ENCODE assay signal across 8 mouse cellular contexts in genomic region chr14:54413877-54414700, GRCm38 (mm10). TPM values are rescaled to one million over a fixed set of nuclear protein-coding genes. Genes with fewer than 3 reads are reported as not detected.
DNase-seq lines count a peak whose midpoint lies in the region; ATAC-seq and TF ChIP-seq lines count a peak whose summit lies in the region.

No protein-coding gene starts in this region.

- no peak overlapping the region for H3K9ac ChIP-seq in embryonic facial prominence, embryonic 12.5 days
- H3K9ac ChIP-seq in hindbrain, postnatal 0 days (replicated peaks; ENCODE audit: low read length), result no peak overlapping the region; the same call in 1 of the 2 replicates
- 0 out of 2 replicates have a peak overlapping the region, but pooled peaks have one; percentile 2 for H3K9ac ChIP-seq in liver, embryonic 12.5 days
- no peak overlapping the region for H3K9ac ChIP-seq in neural tube, embryonic 15.5 days (replicated peaks)

- no peak overlapping the region for H3K27ac ChIP-seq in embryonic facial prominence, embryonic 12.5 days
- H3K27ac ChIP-seq in hindbrain, postnatal 0 days, result no peak overlapping the region
- no peak overlapping the region for H3K27ac ChIP-seq in liver, embryonic 12.5 days
- H3K27ac ChIP-seq in neural tube, embryonic 15.5 days (replicated peaks), result no peak overlapping the region

- H3K4me2 ChIP-seq in embryonic facial prominence, embryonic 12.5 days (replicated peaks), result peak overlapping the region; percentile 37
- peak overlapping the region; percentile 34 for H3K4me2 ChIP-seq in hindbrain, postnatal 0 days (ENCODE audit: low read depth, low read length)
- H3K4me2 ChIP-seq in liver, embryonic 12.5 days, result peak overlapping the region; percentile 51
- H3K4me2 ChIP-seq in neural tube, embryonic 15.5 days, result peak overlapping the region; percentile 40

- peak; percentile 59; the same call in 1 of the 2 replicates for ATAC-seq in embryonic facial prominence, embryonic 12.5 days (ENCODE audit: insufficient number of reproducible peaks, insufficient read depth, low FRiP score, low TSS enrichment)
- ATAC-seq in hindbrain, postnatal 0 days, result no peak
- no peak for ATAC-seq in liver, embryonic 12.5 days
- ATAC-seq in neural tube, embryonic 15.5 days (ENCODE audit: low FRiP score), result peak; percentile 15; the same call in 1 of the 2 replicates

- WGBS in embryonic facial prominence, embryonic 12.5 days, result 4% methylated on average over 18 of the region's 18 CpGs
- 16% methylated on average over 18 of the region's 18 CpGs for WGBS in hindbrain, postnatal 0 days
- WGBS in liver, embryonic 12.5 days (ENCODE audit: insufficient replicate concordance), result 19% methylated on average over 18 of the region's 18 CpGs
- WGBS in neural tube, embryonic 15.5 days, result 13% methylated on average over 18 of the region's 18 CpGs

- H3K27me3 ChIP-seq in embryonic facial prominence, embryonic 12.5 days, result peaks cover 19% of the 10 kb centered on the region
- no peaks in the 10 kb centered on the region for H3K27me3 ChIP-seq in hindbrain, postnatal 0 days (ENCODE audit: insufficient read depth, low read length)
- H3K27me3 ChIP-seq in liver, embryonic 12.5 days (replicated peaks), result no peaks in the 10 kb centered on the region
- peaks cover 28% of the 10 kb centered on the region for H3K27me3 ChIP-seq in neural tube, embryonic 15.5 days (replicated peaks)

- H3K36me3 ChIP-seq in embryonic facial prominence, embryonic 12.5 days, result no peaks in the 10 kb centered on the region
- no peaks in the 10 kb centered on the region for H3K36me3 ChIP-seq in hindbrain, postnatal 0 days (ENCODE audit: insufficient read depth, low read length)
- no peaks in the 10 kb centered on the region for H3K36me3 ChIP-seq in liver, embryonic 12.5 days
- H3K36me3 ChIP-seq in neural tube, embryonic 15.5 days, result no peaks in the 10 kb centered on the region

- peak overlapping the region; percentile 6 for H3K4me3 ChIP-seq in embryonic facial prominence, embryonic 12.5 days
- no peak overlapping the region for H3K4me3 ChIP-seq in hindbrain, postnatal 0 days (ENCODE audit: low read length)
- H3K4me3 ChIP-seq in liver, embryonic 12.5 days, result no peak overlapping the region
- H3K4me3 ChIP-seq in neural tube, embryonic 15.5 days (replicated peaks), result peak overlapping the region; percentile 4; the same call in 1 of the 2 replicates

- H3K9me3 ChIP-seq in embryonic facial prominence, embryonic 12.5 days, result no peaks in the 10 kb centered on the region
- no peaks in the 10 kb centered on the region for H3K9me3 ChIP-seq in hindbrain, postnatal 0 days (ENCODE audit: low read length)
- no peaks in the 10 kb centered on the region for H3K9me3 ChIP-seq in liver, embryonic 12.5 days (replicated peaks)
- H3K9me3 ChIP-seq in neural tube, embryonic 15.5 days (replicated peaks), result no peaks in the 10 kb centered on the region

- peak; percentile 50 for DNase-seq in gastrocnemius, postnatal 25 days
- DNase-seq in gastrocnemius, adult 18-20 months (ENCODE audit: low spot score), result no peak
- DNase-seq in hindbrain, postnatal 0 days (ENCODE audit: low spot score), result no peak
- DNase-seq in cerebellum, adult 11-12 months, result no peak
- DNase-seq in spleen, adult 18-20 months, result no peak

- H3K4me1 ChIP-seq in embryonic facial prominence, embryonic 12.5 days, result peaks cover 26% of the 10 kb centered on the region
- H3K4me1 ChIP-seq in hindbrain, postnatal 0 days (ENCODE audit: insufficient read depth, low read length), result no peaks in the 10 kb centered on the region
- H3K4me1 ChIP-seq in liver, embryonic 12.5 days, result peaks cover 59% of the 10 kb centered on the region
- peaks cover 22% of the 10 kb centered on the region for H3K4me1 ChIP-seq in neural tube, embryonic 15.5 days

- no peak for TF ChIP-seq CTCF in hindbrain, postnatal 0 days (IDR thresholded peaks at IDR 0.05; ENCODE audit: low read depth)

RNA-seq across cellular contexts. Expression of gene Slc7a7, which starts 3.5 kb away (rescaled TPM):
- 1 to 10 TPM; 1.9 to 2.1 TPM for total RNA-seq in gastrocnemius, postnatal 25 days (2021)
- total RNA-seq in gastrocnemius, adult 18-20 months (2021), result under 1 TPM; 0.52 to 0.73 TPM
- polyA plus RNA-seq in embryonic facial prominence, embryonic 12.5 days (2016; fragmentation: Nextera tagmentation; extraction: Ambion mirVana), result 4.8 and 5.2 TPM in 2 replicates
- 3.7 and 4.5 TPM in 2 replicates for total RNA-seq in hindbrain, postnatal 0 days (2014; rRNA removed)
- 3.6 TPM in 2 replicates for polyA plus RNA-seq in hindbrain, postnatal 0 days (2015; fragmentation: Nextera tagmentation; extraction: Ambion mirVana)
- 8.4 and 8.5 TPM in 2 replicates for polyA plus RNA-seq in liver, embryonic 12.5 days (2016; fragmentation: Nextera tagmentation; extraction: Ambion mirVana)
- 6.2 and 7.9 TPM in 2 replicates for polyA plus RNA-seq in neural tube, embryonic 15.5 days (2015; fragmentation: Nextera tagmentation; extraction: Ambion mirVana)

RNA-seq across cellular contexts. Expression of gene Mrpl52, which starts 12.6 kb away (rescaled TPM):
- 10 to 100 TPM; 94.2 to 95.6 TPM for total RNA-seq in gastrocnemius, postnatal 25 days (2021)
- 100 to 1,000 TPM in 1 of 2 experiments, 10 to 100 TPM in 1; 100.0 to 110 TPM for total RNA-seq in gastrocnemius, adult 18-20 months (2021)
- 253 and 263 TPM in 2 replicates for polyA plus RNA-seq in embryonic facial prominence, embryonic 12.5 days (2016; fragmentation: Nextera tagmentation; extraction: Ambion mirVana)
- total RNA-seq in hindbrain, postnatal 0 days (2014; rRNA removed), result 113 and 129 TPM in 2 replicates
- polyA plus RNA-seq in hindbrain, postnatal 0 days (2015; fragmentation: Nextera tagmentation; extraction: Ambion mirVana), result 266 and 297 TPM in 2 replicates
- polyA plus RNA-seq in liver, embryonic 12.5 days (2016; fragmentation: Nextera tagmentation; extraction: Ambion mirVana), result 269 and 282 TPM in 2 replicates
- 236 and 303 TPM in 2 replicates for polyA plus RNA-seq in neural tube, embryonic 15.5 days (2015; fragmentation: Nextera tagmentation; extraction: Ambion mirVana)

RNA-seq across cellular contexts. Expression of gene Mmp14, which starts 17.3 kb away (rescaled TPM):
- 10 to 100 TPM; 15.8 to 17.1 TPM for total RNA-seq in gastrocnemius, postnatal 25 days (2021)
- total RNA-seq in gastrocnemius, adult 18-20 months (2021), result 10 to 100 TPM in 1 of 2 experiments, 1 to 10 TPM in 1; 7.3 to 10.6 TPM
- 182 and 194 TPM in 2 replicates for polyA plus RNA-seq in embryonic facial prominence, embryonic 12.5 days (2016; fragmentation: Nextera tagmentation; extraction: Ambion mirVana)
- 50.1 and 53.3 TPM in 2 replicates for total RNA-seq in hindbrain, postnatal 0 days (2014; rRNA removed)
- 44.5 and 47.2 TPM in 2 replicates for polyA plus RNA-seq in hindbrain, postnatal 0 days (2015; fragmentation: Nextera tagmentation; extraction: Ambion mirVana)
- polyA plus RNA-seq in liver, embryonic 12.5 days (2016; fragmentation: Nextera tagmentation; extraction: Ambion mirVana), result 36.7 and 38.2 TPM in 2 replicates
- 40.7 and 60.5 TPM in 2 replicates for polyA plus RNA-seq in neural tube, embryonic 15.5 days (2015; fragmentation: Nextera tagmentation; extraction: Ambion mirVana)

RNA-seq across cellular contexts. Expression of gene Lrp10, which starts 49.8 kb away (rescaled TPM):
- 10 to 100 TPM; 26.8 to 38.9 TPM for total RNA-seq in gastrocnemius, postnatal 25 days (2021)
- 10 to 100 TPM; 28.5 to 31.2 TPM for total RNA-seq in gastrocnemius, adult 18-20 months (2021)
- polyA plus RNA-seq in embryonic facial prominence, embryonic 12.5 days (2016; fragmentation: Nextera tagmentation; extraction: Ambion mirVana), result 33.1 and 34.6 TPM in 2 replicates
- total RNA-seq in hindbrain, postnatal 0 days (2014; rRNA removed), result 57.7 and 62.5 TPM in 2 replicates
- polyA plus RNA-seq in hindbrain, postnatal 0 days (2015; fragmentation: Nextera tagmentation; extraction: Ambion mirVana), result 36.0 and 38.8 TPM in 2 replicates
- polyA plus RNA-seq in liver, embryonic 12.5 days (2016; fragmentation: Nextera tagmentation; extraction: Ambion mirVana), result 31.2 and 32.9 TPM in 2 replicates
- polyA plus RNA-seq in neural tube, embryonic 15.5 days (2015; fragmentation: Nextera tagmentation; extraction: Ambion mirVana), result 31.8 and 33.7 TPM in 2 replicates

RNA-seq across cellular contexts. Expression of gene Oxa1l, which starts 53.5 kb away (rescaled TPM):
- 10 to 100 TPM; 54.0 to 56.3 TPM for total RNA-seq in gastrocnemius, postnatal 25 days (2021)
- 10 to 100 TPM; 49.1 to 54.0 TPM for total RNA-seq in gastrocnemius, adult 18-20 months (2021)
- polyA plus RNA-seq in embryonic facial prominence, embryonic 12.5 days (2016; fragmentation: Nextera tagmentation; extraction: Ambion mirVana), result 43.3 and 47.4 TPM in 2 replicates
- total RNA-seq in hindbrain, postnatal 0 days (2014; rRNA removed), result 83.6 and 85.6 TPM in 2 replicates
- 66.7 and 74.8 TPM in 2 replicates for polyA plus RNA-seq in hindbrain, postnatal 0 days (2015; fragmentation: Nextera tagmentation; extraction: Ambion mirVana)
- 24.9 and 27.3 TPM in 2 replicates for polyA plus RNA-seq in liver, embryonic 12.5 days (2016; fragmentation: Nextera tagmentation; extraction: Ambion mirVana)
- 59.6 and 61.3 TPM in 2 replicates for polyA plus RNA-seq in neural tube, embryonic 15.5 days (2015; fragmentation: Nextera tagmentation; extraction: Ambion mirVana)

Comparison
In these comparisons a context has a peak if more than half of its experiments do, and no peak if none do; other contexts are left out.
1. ATAC-seq: peak in embryonic facial prominence, embryonic 12.5 days (single experiment) and neural tube, embryonic 15.5 days (single experiment); none in hindbrain, postnatal 0 days (single experiment) and liver, embryonic 12.5 days (single experiment).
2. H3K4me3 ChIP-seq: peak in embryonic facial prominence, embryonic 12.5 days (single experiment) and neural tube, embryonic 15.5 days (single experiment); none in hindbrain, postnatal 0 days (single experiment) and liver, embryonic 12.5 days (single experiment).
3. Peak in every context shown above with its lines, with median percentiles within 50 percentile points of each other: H3K4me2 ChIP-seq.